In the genomic region with DNA sequence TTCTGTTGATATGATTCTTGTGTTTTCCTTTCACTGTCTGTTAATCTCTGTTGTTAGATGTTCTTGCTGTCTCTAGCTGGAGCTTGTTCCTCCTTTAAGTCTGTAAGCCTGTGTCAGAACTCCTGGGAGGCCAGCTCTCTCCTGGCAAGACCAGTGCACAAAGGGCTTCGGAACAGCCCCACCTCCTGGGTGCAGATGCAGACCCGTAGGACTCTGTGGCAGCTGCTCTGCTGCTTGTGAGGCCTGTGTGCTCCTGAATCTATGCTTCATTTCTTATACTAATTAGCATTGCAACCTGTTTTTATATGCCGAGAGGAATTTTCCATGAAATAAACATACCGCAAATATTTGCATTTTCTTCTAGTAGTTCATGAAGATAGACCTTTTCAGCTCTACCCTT, we compare ENCODE assay signal across 17 mouse cellular contexts.
"Had no signal": no experiment of that assay in that cellular context is flagged by ENCODE, and none has a peak within 500 bp of the region (broad histone marks: within the 10 kb centered on the region; RNA-seq: fewer than 3 reads in every experiment).

No protein-coding gene starts in this region.

- H3K4me3 ChIP-seq: midbrain, embryonic 10.5 days; myocyte; neural tube, embryonic 13.5 days; neural tube, embryonic 15.5 days had no signal

- H3K36me3 ChIP-seq: midbrain, embryonic 10.5 days; neural tube, embryonic 13.5 days; neural tube, embryonic 15.5 days had no signal

- H3K4me1 ChIP-seq: neural tube, embryonic 13.5 days; neural tube, embryonic 15.5 days had no signal

- H3K9ac ChIP-seq: liver, embryonic 14.5 days; lung, embryonic 14.5 days; neural tube, embryonic 13.5 days; neural tube, embryonic 15.5 days had no signal

- H3K27ac ChIP-seq: liver, embryonic 14.5 days; midbrain, embryonic 10.5 days; neural tube, embryonic 13.5 days; neural tube, embryonic 15.5 days had no signal

- H3K9me3 ChIP-seq: midbrain, embryonic 10.5 days; neural tube, embryonic 13.5 days; neural tube, embryonic 15.5 days had no signal

- H3K4me2 ChIP-seq: lung, embryonic 14.5 days; neural tube, embryonic 13.5 days; neural tube, embryonic 15.5 days had no signal

- H3K27me3 ChIP-seq: neural tube, embryonic 13.5 days; neural tube, embryonic 15.5 days had no signal

- DNase-seq: lung, adult 18-20 months; lung, embryonic 14.5 days; lung, postnatal 10 days; lung, postnatal 4 days; midbrain, embryonic 14.5 days; right cerebral cortex, adult 18-20 months; right cerebral cortex, postnatal 25 days; right cerebral cortex, postnatal 4 days; spleen, adult 18-20 months; thymus, adult 18-20 months; thymus, postnatal 14 days; thymus, postnatal 36 days had no signal
